ENCODE assay signal across 18 mouse cellular contexts in the genomic region with DNA sequence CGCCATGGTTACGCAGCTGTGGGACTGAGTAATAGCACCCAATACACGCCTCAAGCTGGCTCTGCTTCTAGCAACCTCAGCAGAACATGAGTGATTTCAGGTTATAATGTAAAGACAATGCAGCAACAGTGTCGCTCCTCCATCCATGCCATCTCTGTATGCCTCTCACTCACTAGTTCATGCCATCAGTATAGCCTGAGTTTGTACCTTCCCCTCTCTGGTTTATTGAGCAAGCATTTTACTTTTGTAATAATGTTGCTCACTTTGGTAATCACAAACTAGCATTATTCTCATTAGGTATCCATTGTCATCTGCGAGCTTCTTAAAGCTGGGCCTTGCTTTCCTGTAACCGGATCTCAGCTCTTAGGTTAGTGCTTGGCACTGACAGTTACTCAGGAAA. TPM values are rescaled to one million over a fixed set of nuclear protein-coding genes. Genes with fewer than 3 reads are reported as not detected.
A peak's percentile ranks its signal among the peaks of the same experiment; 100 is the strongest.
DNase-seq lines count a peak whose midpoint lies in the region; ATAC-seq and TF ChIP-seq lines count a peak whose summit lies in the region.
"Had no signal": no experiment of that assay in that cellular context is flagged by ENCODE, and none has a peak within 500 bp of the region (broad histone marks: within the 10 kb centered on the region; RNA-seq: fewer than 3 reads in every experiment).

No protein-coding gene starts in this region.

- intact Hi-C loops in heart, postnatal 36 days (cut with DNase I) = no loop called here

- H3K4me2 ChIP-seq in midbrain, postnatal 0 days (ENCODE audit: low read depth, low read length, poor library complexity, severe bottlenecking) = no peak overlapping the region
- H3K4me2 ChIP-seq in liver, embryonic 12.5 days = no peak overlapping the region
- H3K4me2 ChIP-seq: embryonic facial prominence, embryonic 12.5 days; forebrain, embryonic 13.5 days; forebrain, embryonic 15.5 days had no signal

- H3K36me3 ChIP-seq in midbrain, postnatal 0 days (ENCODE audit: insufficient read depth, low read length) = peaks cover 4% of the 10 kb centered on the region; the same call in 1 of the 2 replicates
- H3K36me3 ChIP-seq in liver, embryonic 12.5 days = peaks cover 3% of the 10 kb centered on the region; the same call in 1 of the 2 replicates

- H3K27me3 ChIP-seq in midbrain, postnatal 0 days (ENCODE audit: insufficient read depth, low read length) = no peaks in the 10 kb centered on the region
- H3K27me3 ChIP-seq in liver, embryonic 12.5 days (replicated peaks) = no peaks in the 10 kb centered on the region
- H3K27me3 ChIP-seq: embryonic facial prominence, embryonic 12.5 days; forebrain, embryonic 13.5 days; forebrain, embryonic 15.5 days had no signal

- peak; percentile 52 for ATAC-seq in granulocyte monocyte progenitor cell, adult 5-6 weeks (replicated peaks; ENCODE audit: poor library complexity, severe bottlenecking)
- ATAC-seq in megakaryocyte progenitor cell, adult 5-6 weeks (replicated peaks; ENCODE audit: poor library complexity) = peak; percentile 31; the same call in 1 of the 2 replicates
- ATAC-seq in midbrain, postnatal 0 days (ENCODE audit: low FRiP score) = no peak
- ATAC-seq in liver, embryonic 12.5 days = no peak
- ATAC-seq: forebrain, embryonic 13.5 days; forebrain, embryonic 15.5 days; forebrain, postnatal 0 days had no signal

- H3K27ac ChIP-seq in midbrain, postnatal 0 days (ENCODE audit: low read depth, low read length) = no peak overlapping the region
- H3K27ac ChIP-seq in liver, embryonic 12.5 days = no peak overlapping the region
- H3K27ac ChIP-seq: embryonic facial prominence, embryonic 10.5 days; embryonic facial prominence, embryonic 12.5 days; forebrain, embryonic 13.5 days; forebrain, embryonic 15.5 days had no signal

- peak; percentile 23 for DNase-seq in heart, adult 11 months
- no peak for DNase-seq in heart, postnatal 36 days
- DNase-seq in midbrain, postnatal 0 days (ENCODE audit: low spot score) = no peak
- DNase-seq: adrenal gland, adult 8-10 months; adrenal gland, postnatal 14 days; cerebellum, adult 11-12 months; cerebellum, adult 2 months; cerebellum, adult 9-10 months; cerebellum, postnatal 10 days; cerebellum, postnatal 25 days; forebrain, postnatal 0 days had no signal

- H3K4me1 ChIP-seq in midbrain, postnatal 0 days (ENCODE audit: insufficient read depth, low read length) = no peaks in the 10 kb centered on the region
- no peaks in the 10 kb centered on the region for H3K4me1 ChIP-seq in liver, embryonic 12.5 days
- H3K4me1 ChIP-seq: embryonic facial prominence, embryonic 12.5 days had no signal

- no peak overlapping the region for H3K9ac ChIP-seq in midbrain, postnatal 0 days (replicated peaks; ENCODE audit: low read length, poor library complexity, severe bottlenecking)
- no peak overlapping the region for H3K9ac ChIP-seq in liver, embryonic 12.5 days
- H3K9ac ChIP-seq: embryonic facial prominence, embryonic 12.5 days; forebrain, embryonic 13.5 days; forebrain, embryonic 15.5 days; forebrain, postnatal 0 days had no signal

- no peaks in the 10 kb centered on the region for H3K9me3 ChIP-seq in midbrain, postnatal 0 days (ENCODE audit: low read length)
- H3K9me3 ChIP-seq in liver, embryonic 12.5 days (replicated peaks) = no peaks in the 10 kb centered on the region
- H3K9me3 ChIP-seq: embryonic facial prominence, embryonic 10.5 days; embryonic facial prominence, embryonic 12.5 days; forebrain, embryonic 13.5 days; forebrain, embryonic 15.5 days had no signal

- no peak overlapping the region for H3K4me3 ChIP-seq in midbrain, postnatal 0 days (ENCODE audit: low read depth, low read length)
- H3K4me3 ChIP-seq in liver, embryonic 12.5 days = no peak overlapping the region
- H3K4me3 ChIP-seq: embryonic facial prominence, embryonic 10.5 days; embryonic facial prominence, embryonic 12.5 days; forebrain, embryonic 13.5 days; forebrain, embryonic 15.5 days had no signal

- 90% methylated on average over 6 of the region's 6 CpGs for WGBS in midbrain, postnatal 0 days
- WGBS in liver, embryonic 12.5 days (ENCODE audit: insufficient replicate concordance) = 84% methylated on average over 6 of the region's 6 CpGs

- no peak for TF ChIP-seq CTCF in midbrain, postnatal 0 days (IDR thresholded peaks at IDR 0.05)

RNA-seq across cellular contexts. Expression of a gene that starts 36.2 kb away (rescaled TPM):
- total RNA-seq in heart, postnatal 36 days (2021) = 10 to 100 TPM; 54.6 to 57.8 TPM
- total RNA-seq in granulocyte monocyte progenitor cell, adult 5-6 weeks (2014; fragmentation: Nextera tagmentation) = 14.8 and 24.4 TPM in 2 replicates
- 13.9 TPM in 2 replicates for total RNA-seq in granulocyte monocyte progenitor cell, adult 5-6 weeks (2017)
- total RNA-seq in megakaryocyte progenitor cell, adult 5-6 weeks (2015) = 23.8 and 32.2 TPM in 2 replicates
- 10.0 and 14.8 TPM in 2 replicates for total RNA-seq in megakaryocyte progenitor cell, adult 5-6 weeks (2017)
- total RNA-seq in midbrain, postnatal 0 days (2014; rRNA removed) = 46.6 TPM in 2 replicates
- polyA plus RNA-seq in midbrain, postnatal 0 days (2015; fragmentation: Nextera tagmentation; extraction: Ambion mirVana) = 4.8 and 8.2 TPM in 2 replicates
- 2.7 TPM in 2 replicates for polyA plus RNA-seq in liver, embryonic 12.5 days (2016; fragmentation: Nextera tagmentation; extraction: Ambion mirVana)

Comparison
In these comparisons a context has a peak if more than half of its experiments do, and no peak if none do; other contexts are left out.
1. ATAC-seq: peak in granulocyte monocyte progenitor cell, adult 5-6 weeks (single experiment) and megakaryocyte progenitor cell, adult 5-6 weeks (single experiment); none in midbrain, postnatal 0 days (single experiment) and liver, embryonic 12.5 days (single experiment).